20 mouse cellular contexts compared by ENCODE assay signal in genomic region chr12:43762151-43762550, GRCm38 (mm10).
DNase-seq lines count a peak whose midpoint lies in the region; TF ChIP-seq lines count a peak whose summit lies in the region.
"Had no signal": no experiment of that assay in that cellular context is flagged by ENCODE, and none has a peak within 500 bp of the region (broad histone marks: within the 10 kb centered on the region; RNA-seq: fewer than 3 reads in every experiment).

No protein-coding gene starts in this region.

- peak; percentile 36 to 39 for DNase-seq in cerebellum, adult 18-20 months
- peak; percentile 32 to 58 for DNase-seq in cerebellum, adult 2 months
- peak; percentile 49 for DNase-seq in cerebellum, adult 9-11 months
- peak; percentile 14 to 32 for DNase-seq in cerebellum, postnatal 25 days
- no peak for DNase-seq in thymus, postnatal 14 days
- DNase-seq in layer of hippocampus, adult 2 months (ENCODE audit: low spot score in 2 of 2): no peak
- DNase-seq in urinary bladder, adult 18-20 months (ENCODE audit: low spot score in 2 of 2): no peak
- DNase-seq: adrenal gland, adult 8-10 months; adrenal gland, postnatal 25 days; forebrain, postnatal 0 days; gastrocnemius, postnatal 25 days; heart, adult 2 months; heart, postnatal 14 days; heart, postnatal 4 days; kidney, adult 2 months had no signal

- H3K4me3 ChIP-seq in cerebellum, adult 2 months (replicated peaks; ENCODE audit: insufficient read depth, low read depth, low read length): no peak overlapping the region
- H3K4me3 ChIP-seq in layer of hippocampus, adult 2 months: no peak overlapping the region
- H3K4me3 ChIP-seq: embryonic facial prominence, embryonic 12.5 days; embryonic facial prominence, embryonic 15.5 days; heart, adult 2 months; heart, embryonic 10.5 days; heart, embryonic 13.5 days; hindbrain, embryonic 15.5 days had no signal

- no peak for TF ChIP-seq POLR2A in cerebellum, adult 2 months (IDR thresholded peaks at IDR 0.05; ENCODE audit: borderline replicate concordance, insufficient read depth, low read length)

- no peak for TF ChIP-seq CTCF in cerebellum, adult 2 months (IDR thresholded peaks at IDR 0.05; ENCODE audit: borderline replicate concordance, insufficient read depth, low read depth, low read length)
- no peak for TF ChIP-seq CTCF in layer of hippocampus, adult 2 months (conservative IDR thresholded peaks at IDR 0.05)

- no peaks in the 10 kb centered on the region for H3K4me1 ChIP-seq in cerebellum, adult 2 months (ENCODE audit: control insufficient read depth, insufficient read depth, low read length)
- H3K4me1 ChIP-seq: embryonic facial prominence, embryonic 12.5 days; embryonic facial prominence, embryonic 15.5 days; heart, embryonic 10.5 days; heart, embryonic 13.5 days; hindbrain, embryonic 15.5 days had no signal

- no peak overlapping the region for H3K27ac ChIP-seq in cerebellum, adult 2 months (ENCODE audit: insufficient read depth, low read length)
- no peak overlapping the region for H3K27ac ChIP-seq in layer of hippocampus, adult 2 months
- H3K27ac ChIP-seq: embryonic facial prominence, embryonic 12.5 days; embryonic facial prominence, embryonic 15.5 days; heart, adult 2 months; heart, embryonic 10.5 days; heart, embryonic 13.5 days; hindbrain, embryonic 15.5 days had no signal

- H3K27me3 ChIP-seq in cerebellum, adult 2 months (ENCODE audit: control insufficient read depth, insufficient read depth, low read length): no peaks in the 10 kb centered on the region
- H3K27me3 ChIP-seq: embryonic facial prominence, embryonic 12.5 days; embryonic facial prominence, embryonic 15.5 days; heart, embryonic 13.5 days; hindbrain, embryonic 15.5 days had no signal

- WGBS in cerebellum, adult 2 months: 6% methylated on average over 1 of the region's 1 CpGs

Comparison
In these comparisons a context has a peak if more than half of its experiments do, and no peak if none do; other contexts are left out.
1. DNase-seq: peak in cerebellum, adult 18-20 months (2 of 2), cerebellum, adult 2 months (2 of 2), cerebellum, adult 9-11 months (single experiment) and cerebellum, postnatal 25 days (2 of 2); none in thymus, postnatal 14 days (single experiment), layer of hippocampus, adult 2 months (0 of 2) and urinary bladder, adult 18-20 months (0 of 2).